Mouse (Mus musculus) cerebellum, adult (tissue): ENCODE results near the gene Tsacc.
"Not testable (repeated sequence)": the region's sequence is repeated elsewhere in the genome, so short reads cannot be mapped to it uniquely, and the experiment has no call there.

Source experiments
- ATAC-seq: cut with Nextera tagmentation; 2 replicates; pipeline ENCODE4 v1.9.2; 2017; ENCODE audit warnings: mild to moderate bottlenecking, moderate library complexity, mixed read lengths; ENCODE audit not compliant: insufficient number of reproducible peaks, low FRiP score, low TSS enrichment

Tsacc gene

GRCm38 (mm10) chr3:88285565-88285895, 11.3 kb downstream of the Tsacc start:
- ATAC-seq: not testable (repeated sequence)

GRCm38 (mm10) chr3:88284815-88285564, 11.8 kb downstream of the Tsacc start:
- ATAC-seq: not testable (repeated sequence)

DNA sequence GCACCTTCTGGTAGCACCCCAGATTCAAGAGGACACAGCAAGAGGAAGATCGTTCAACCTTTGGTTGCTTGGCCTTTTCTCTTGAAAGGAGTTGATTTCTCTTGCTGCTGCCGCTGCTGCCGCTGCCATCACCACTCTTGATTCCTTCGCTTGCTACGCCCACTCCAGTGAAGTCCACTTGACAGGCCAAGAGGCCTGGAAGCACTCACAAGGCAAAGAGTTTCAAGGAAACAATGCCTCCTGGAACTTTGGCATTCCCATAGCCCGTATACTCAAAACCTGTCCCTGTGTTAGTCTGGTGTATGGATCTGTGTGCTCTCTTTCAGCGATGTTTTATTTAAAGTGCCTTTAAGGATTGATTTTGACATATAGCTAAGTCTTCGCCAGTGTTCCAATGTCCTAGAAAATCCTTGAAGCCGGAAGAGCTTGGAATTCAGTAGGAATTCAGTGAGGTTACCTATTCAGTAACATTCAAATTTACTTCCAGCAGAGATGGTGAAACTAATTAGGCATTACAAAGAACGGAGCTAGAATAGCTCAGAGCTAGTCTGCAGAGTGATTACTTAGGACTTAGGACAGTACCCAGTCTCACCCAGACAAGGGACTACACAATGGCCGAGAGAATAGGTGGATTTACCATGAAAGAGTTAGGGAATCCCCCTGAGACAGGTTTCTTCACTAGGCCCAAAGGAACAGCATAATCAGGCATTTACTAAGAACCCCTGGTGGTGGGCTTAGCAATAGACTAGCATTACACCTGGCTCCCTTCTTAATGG, 15.5 kb downstream of the Tsacc start:
- not testable (repeated sequence) for ATAC-seq

DNA sequence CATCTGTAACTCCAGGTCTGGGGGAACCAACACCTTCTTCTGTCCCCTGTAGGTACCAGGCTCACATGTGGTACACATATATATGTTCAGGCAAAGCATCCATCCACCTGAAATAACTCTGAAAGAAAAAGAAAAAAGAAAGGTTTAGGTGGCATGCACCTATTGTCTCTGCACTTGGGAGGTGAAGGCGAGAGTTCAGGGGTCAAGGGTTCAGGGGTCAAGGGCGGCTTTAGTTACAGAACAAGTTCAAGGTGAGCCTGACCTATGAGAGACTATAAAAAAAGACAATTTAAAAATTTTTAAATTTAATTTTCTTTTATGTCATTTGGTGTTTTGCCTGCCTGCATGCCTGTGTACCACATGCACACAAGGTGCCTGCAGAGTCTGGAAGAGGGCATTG, 16.8 kb downstream of the Tsacc start:
- no peak for ATAC-seq

- no peak for ATAC-seq
Observed at GRCm38 (mm10) chr3:88276529-88277143, 20.2 kb downstream of the Tsacc start.

DNA sequence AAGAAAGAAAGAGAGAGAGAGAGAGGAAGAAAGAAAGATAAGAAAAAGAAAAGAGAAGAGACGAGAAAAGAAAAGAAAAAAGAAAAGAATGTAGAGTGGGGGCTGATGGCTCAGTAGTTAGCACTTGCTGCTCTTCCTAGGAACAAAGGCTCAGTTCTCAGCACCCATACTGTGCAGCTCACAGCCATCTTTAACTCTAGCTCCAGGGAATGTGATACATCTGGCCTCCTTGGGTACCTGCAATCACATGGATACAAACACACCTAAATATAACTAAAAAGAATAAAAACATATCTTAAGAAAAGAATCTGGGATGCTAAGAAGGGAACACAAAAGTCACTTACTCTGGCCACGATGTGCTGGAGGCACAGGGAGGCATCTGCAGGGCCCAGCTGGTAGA, 20.7 kb downstream of the Tsacc start:
- ATAC-seq: no peak

GRCm38 (mm10) chr3:88274002-88274401, 22.8 kb downstream of the Tsacc start:
- no peak for ATAC-seq

DNA sequence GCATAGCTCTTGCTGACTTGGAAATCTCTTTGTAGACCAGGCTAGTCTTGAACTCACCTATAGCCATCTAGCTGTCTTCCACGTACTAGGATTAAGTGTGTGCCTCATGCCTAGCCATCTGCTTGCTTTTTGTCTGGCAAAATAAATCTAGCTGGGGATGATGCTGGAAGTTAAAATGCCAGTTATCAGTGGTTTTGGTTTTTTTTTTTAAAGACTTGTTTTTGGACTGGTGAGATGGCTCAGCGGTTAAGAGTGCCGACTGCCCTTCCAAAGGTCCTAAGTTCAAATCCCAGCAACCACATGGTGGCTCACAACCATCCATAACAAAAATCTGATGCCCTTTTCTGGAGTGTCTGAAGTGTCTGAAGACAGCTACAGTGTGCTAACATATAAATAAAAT, 24.9 kb downstream of the Tsacc start:
- ATAC-seq: no peak

- not testable (repeated sequence) for ATAC-seq
Observed at GRCm38 (mm10) chr3:88271298-88271697, 25.5 kb downstream of the Tsacc start.

GRCm38 (mm10) chr3:88268991-88269390, 27.8 kb downstream of the Tsacc start:
- no peak for ATAC-seq

DNA sequence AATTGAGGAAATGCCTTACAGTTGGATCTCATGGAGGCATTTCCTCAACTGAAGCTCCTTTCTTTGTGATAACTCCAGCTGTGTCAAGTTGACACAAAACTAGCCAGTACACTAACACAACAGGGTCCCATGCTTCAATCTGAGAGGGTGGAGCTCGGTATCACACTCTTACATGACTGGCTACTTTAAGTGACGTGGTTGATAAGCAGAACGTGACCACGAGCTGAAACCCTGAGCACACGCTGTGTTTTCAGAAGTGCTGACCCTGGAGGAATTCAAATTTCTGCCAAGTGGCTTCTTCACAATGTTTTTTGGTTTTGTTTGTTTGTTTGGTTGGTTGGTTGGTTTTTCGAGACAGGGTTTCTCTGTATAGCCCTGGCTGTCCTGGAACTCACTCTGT, 28.8 kb downstream of the Tsacc start:
- ATAC-seq: not testable (repeated sequence)

GRCm38 (mm10) chr3:88262346-88262745, 34.5 kb downstream of the Tsacc start:
- no peak for ATAC-seq

- ATAC-seq: no peak
Observed at GRCm38 (mm10) chr3:88256382-88256781, 40.4 kb downstream of the Tsacc start.

GRCm38 (mm10) chr3:88255950-88256349, 40.8 kb downstream of the Tsacc start:
- ATAC-seq: no peak

DNA sequence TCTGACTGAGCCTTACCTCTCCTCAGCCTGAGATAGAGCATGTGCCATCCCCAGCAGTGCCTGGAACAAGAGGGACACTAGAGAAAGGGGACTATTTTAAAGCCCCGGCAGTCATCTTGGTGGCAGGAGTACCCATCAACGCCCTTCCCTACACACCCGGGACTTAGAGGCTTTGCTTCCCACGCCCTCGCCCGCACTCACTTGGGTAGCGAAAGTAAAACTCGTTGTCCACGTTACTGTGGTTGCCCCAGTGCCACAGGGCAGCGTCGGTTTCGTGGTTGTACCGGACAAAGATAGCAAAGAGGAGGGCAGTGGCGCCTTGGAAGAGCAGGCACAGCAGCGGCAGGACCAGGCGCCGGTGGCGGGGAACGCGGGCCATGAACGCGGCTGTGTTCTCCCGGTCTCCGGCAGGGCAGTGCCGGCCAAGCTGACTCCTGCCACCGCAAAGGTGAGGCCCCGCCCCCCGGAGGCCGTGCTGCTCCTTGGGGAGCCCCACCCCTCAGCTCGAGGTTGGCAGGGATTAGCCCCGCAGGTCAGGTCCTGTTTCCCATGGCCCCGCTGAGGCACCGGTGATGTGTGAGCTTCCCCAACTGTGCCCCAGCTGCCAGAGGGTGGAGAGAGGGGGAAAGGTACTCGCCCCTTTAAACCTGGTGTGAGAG, 42.4 kb downstream of the Tsacc start, which contains the start of gene Rhbg:
Rhbg (minus strand) TSS at position 442 of the 659 bp plus-strand sequence.
- ATAC-seq: peak; percentile 45

- no peak for ATAC-seq
Observed at GRCm38 (mm10) chr3:88252739-88253138, 44.1 kb downstream of the Tsacc start.

DNA sequence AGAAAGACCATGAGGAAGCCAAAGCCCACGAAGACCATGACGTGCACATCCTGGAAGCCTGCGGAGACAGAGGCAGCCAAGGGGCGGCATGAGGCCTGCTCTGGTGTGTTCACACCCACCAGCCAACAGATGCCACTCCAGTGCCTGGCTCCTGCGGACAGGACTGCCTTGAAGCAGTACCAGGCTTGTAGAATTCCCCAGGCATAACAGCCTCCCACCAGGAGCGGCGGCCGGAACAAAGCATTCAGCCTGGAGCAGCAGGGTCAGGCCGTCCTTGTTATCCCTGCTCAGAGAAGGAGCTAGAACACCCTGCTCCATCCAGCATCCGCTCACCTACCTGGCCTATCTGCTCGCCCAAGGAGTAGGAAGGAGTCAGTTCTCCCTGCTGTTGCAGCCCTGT, 48.4 kb downstream of the Tsacc start:
- ATAC-seq: no peak

DNA sequence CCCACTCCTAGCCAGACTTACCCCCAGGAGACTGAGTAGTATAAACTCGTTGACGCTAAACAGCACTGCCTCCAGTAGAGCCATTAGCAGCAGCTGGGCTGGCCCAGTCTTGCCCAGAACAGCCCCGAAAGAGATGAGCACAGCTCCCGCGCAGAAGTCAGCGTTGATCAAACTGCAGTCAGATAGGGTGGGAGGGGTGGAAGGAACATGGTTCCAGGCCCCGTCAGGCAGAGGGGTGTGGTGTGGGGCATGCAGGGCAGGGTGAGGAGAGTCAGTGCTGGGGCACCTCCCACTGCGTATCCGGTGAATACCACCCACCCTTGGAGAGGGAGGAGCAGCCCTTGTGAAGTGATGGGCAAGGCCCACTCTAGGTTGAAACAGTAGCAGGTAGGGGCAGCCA, 49.1 kb downstream of the Tsacc start:
- no peak for ATAC-seq

- ATAC-seq: no peak
Observed at GRCm38 (mm10) chr3:88245811-88246210, 51.0 kb downstream of the Tsacc start.

- no peak for ATAC-seq
Observed at GRCm38 (mm10) chr3:88244071-88244470, 52.7 kb downstream of the Tsacc start.

DNA sequence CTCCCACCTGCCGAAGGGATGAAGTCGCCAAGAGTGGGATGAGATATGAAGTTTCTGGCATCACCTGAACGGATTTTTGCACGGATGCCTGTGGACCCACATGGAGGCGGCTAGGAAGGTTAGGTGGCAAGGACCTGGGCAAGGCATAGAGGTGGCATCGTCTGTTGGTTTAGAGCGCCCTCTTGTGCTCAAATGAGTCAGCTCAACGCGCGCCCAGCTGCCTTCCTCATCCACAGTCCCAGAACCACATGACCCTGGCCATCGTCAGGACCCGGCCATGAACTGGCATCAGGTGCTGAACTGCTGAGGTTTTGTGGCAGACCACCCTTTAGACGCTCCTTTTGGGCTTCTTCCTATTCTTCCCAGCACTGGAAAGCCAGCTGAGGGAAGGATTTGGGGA, 54.3 kb downstream of the Tsacc start:
- peak; percentile 62 for ATAC-seq
